Mouse (Mus musculus): Measurements from ENCODE around the gene Dpf3. TPM values are rescaled to one million over a fixed set of nuclear protein-coding genes. Genes with fewer than 3 reads are reported as not detected.

Dpf3 gene
- total RNA-seq, 2 experiments from 2014 or later = 6.4 to 6.5 TPM

- intact Hi-C loops (cut with DNase I) = no loop called here
- DNase-seq (ENCODE audit: low spot score in 2 of 2) = no peak
Measured at GRCm38 (mm10) chr12:83426326-83426725, 61.2 kb downstream of the Dpf3 start.

DNA sequence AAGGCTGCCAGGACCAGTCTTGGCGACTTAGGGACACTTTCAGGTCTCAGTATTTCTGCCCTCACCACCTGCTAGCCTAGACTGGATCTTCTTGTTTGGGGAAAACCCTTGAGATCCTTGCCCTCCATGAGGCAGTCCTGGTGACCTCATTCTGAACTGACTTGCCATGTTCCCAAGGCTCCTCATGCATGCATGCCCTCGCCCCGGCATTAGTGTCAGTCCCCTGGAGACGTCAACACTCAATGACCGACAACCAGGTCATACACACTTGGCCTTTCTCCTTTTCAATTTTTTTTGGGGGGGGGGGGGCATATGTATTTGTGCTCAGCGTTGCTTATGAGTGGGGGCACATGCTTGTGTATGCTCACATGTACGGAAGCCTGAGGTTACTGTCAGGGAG is 61.8 kb downstream of the Dpf3 start:
- intact Hi-C loops (cut with DNase I) = no loop called here
- no peak for DNase-seq (ENCODE audit: low spot score in 2 of 2)

- DNase-seq (ENCODE audit: low spot score in 2 of 2) = peak in 1 of 2 experiments; percentile 50
- intact Hi-C loops (cut with DNase I) = no loop called here
Measured at GRCm38 (mm10) chr12:83424720-83425444, 62.6 kb downstream of the Dpf3 start.

DNA sequence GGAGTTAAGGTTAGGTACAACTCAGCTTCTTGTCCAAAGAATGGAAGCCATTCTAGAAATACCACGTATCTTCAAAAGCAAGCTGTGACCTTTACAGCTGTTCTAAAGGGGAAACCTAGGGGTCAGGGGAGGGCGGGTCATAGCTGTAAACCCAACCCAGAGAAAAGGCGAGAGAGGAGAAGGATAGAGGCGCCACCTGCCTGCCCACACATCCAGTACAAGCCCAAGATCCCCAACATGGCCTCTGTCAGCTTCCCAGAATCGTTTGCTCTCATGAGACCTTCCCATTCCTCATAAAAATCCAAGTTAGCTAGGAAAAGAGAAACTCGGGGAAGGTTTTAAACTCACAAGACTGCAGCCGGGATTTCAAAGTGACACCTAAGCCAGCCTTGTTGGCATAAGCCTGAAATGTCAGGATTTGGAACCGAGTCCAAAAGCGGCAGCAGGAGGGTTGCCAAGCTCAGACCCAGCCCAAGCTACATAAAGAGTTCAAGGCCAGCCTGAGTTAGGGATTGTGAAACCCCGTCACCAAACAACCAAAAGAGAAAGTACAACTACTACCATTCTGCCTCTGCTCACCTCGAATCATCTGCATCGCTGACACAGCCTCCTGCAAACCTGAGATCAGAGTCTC is 63.3 kb downstream of the Dpf3 start:
- no peak for DNase-seq (ENCODE audit: low spot score in 2 of 2)
- intact Hi-C loops (cut with DNase I) = no loop called here

- intact Hi-C loops (cut with DNase I) = no loop called here
- no peak for DNase-seq (ENCODE audit: low spot score in 2 of 2)
Measured at GRCm38 (mm10) chr12:83420346-83420745, 67.2 kb downstream of the Dpf3 start.

DNA sequence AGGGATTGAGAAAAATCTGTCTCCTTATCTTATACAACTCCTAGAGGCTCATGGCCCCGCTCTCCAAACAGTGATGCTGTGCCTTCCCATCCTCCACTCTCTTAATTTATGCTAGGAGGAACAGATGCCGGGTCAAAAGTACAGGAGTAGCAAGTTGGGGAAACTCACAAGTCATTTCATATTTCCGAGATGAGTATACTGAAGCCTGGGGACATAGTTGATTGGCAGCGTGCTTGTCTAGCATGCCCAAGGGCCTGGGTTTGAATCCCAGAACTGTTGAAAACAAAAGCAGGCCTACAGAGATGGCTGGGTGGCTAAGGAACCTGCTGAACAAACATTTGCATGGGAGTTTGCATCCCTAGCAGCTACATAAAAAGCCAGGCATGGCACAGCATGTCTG is 72.3 kb downstream of the Dpf3 start:
- intact Hi-C loops (cut with DNase I) = no loop called here
- DNase-seq (ENCODE audit: low spot score in 2 of 2) = no peak

DNA sequence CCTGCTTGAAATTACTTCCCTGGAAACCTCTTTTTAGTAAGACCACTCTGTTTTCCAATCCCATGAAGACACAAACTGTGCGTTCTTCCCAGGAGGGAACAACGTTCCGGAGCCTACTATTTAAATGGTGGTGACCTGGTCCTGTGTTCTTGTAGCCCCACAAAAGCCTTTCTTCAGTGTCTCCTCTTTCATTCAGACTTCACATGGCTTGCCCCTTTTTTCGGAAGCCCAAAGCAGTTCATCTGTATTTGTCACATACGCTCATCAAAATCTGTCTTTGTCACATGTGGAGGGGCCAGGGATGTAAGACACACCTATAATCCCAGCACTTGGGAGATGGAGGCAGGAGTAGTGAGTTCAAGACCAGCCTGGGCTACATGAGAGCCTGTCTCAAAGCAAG is 73.8 kb downstream of the Dpf3 start:
- intact Hi-C loops (cut with DNase I) = no loop called here
- no peak for DNase-seq (ENCODE audit: low spot score in 2 of 2)

DNA sequence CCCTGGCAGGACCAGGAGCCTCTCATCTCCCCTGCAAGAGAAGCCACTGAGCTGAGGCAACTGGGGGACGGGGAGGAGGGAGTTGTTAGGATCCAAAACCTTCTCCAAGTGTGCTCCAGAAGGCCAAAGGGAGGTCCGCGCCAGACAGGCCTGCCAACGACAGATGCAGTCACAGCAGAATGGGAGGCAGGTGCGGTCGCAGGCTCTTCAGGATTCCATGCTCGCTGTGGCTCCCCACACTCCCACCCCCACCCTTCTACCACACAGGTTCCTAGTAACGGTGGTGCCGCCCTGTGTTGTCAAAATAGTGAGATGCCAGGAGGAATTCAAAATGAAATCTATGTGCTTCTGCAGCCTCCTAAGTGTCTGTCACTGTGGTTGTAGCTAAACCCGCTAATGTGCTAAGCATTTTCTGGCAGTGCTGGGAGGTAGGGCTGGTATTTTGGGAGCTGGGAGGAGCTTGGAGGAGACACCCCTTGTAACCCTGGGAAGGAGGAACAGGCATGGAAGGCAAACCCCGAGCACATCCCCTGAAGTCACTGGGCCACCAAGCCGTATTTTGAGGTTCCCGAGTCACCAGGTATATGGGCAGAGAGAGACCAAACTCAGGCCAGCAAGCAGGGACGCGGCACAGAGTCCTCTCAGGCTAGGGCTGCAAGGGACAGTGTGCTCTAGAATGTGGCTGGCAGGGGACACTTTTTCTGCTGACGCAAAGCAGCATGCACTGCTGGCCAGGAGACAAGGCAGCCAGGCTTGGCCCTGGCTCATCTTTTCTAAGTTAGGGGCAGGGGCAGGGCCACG is 75.6 kb downstream of the Dpf3 start:
- intact Hi-C loops (cut with DNase I) = no loop called here
- peak; percentile 48 to 73 for DNase-seq (ENCODE audit: low spot score in 2 of 2)

DNA sequence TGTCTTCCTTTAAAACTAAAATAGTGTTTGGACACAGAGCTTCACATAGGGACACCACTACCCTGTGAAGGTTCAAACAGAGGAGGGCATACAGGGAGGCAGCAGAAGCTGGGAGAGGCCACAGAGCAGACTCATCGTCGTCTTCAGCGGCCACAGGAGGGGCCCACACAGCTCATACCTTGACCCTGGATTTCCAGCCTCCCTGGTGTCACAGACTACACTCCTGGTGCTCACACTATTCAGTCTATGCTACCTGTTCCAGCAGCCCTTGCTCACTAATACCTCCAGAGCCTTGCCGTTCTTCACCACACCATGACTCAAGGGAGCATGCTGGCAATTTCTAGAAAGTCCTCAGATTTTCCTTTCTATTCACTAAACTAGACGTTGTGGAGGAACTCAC is 76.5 kb downstream of the Dpf3 start:
- no peak for DNase-seq (ENCODE audit: low spot score in 2 of 2)
- intact Hi-C loops (cut with DNase I) = no loop called here

DNA sequence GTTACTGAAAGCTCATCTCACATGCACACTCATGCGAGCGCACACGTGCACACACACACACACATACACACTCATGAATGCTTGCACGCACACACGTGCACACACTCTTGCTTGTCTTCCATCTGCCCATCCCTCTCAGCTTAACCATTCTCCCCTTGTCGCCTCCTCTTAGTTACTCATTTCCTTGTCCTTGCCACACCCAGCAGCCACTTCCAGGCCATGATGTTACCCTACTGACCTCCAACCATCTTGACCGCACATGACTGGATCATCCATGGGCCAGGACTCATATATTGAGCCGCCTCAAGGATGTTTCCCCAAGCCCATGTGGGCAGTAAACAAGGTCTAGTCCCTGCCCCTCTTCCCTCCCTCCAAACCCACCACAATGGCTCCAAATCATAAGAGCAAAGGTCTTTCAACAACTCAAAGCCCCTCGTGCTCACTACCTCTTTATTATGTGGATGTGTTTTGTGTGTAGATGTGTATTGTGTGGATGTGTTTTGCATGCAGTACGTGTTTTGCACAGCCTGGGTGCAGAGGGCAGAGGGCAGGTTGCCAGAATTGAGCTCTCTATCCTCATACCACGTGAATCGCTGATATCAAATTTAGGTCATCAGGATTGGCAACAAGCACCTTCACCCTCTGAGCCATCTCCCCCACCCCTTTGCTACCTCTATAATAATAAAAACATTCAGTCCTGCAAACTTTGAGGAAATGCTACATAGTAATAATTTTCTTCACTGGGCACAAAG is 82.0 kb downstream of the Dpf3 start:
- no peak for DNase-seq (ENCODE audit: low spot score in 2 of 2)
- intact Hi-C loops (cut with DNase I) = no loop called here

DNA sequence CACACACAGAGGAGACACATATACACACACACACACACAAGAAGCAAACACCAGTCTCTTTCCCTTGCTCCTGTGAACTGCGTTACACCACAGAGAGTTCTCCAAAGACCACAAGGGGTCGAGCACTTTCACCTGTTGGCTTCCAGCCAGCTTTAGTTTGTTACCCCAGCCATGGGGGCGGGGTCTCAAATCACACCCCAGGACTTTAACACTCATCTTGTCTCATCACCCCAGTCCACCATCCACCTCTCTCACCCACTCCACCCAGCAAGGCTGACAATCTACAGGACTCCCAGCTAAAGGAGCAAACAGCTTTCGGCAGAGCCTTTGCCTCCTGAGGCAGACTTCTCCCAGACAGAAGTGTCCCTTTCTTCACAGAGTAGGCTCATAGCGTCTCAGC is 85.2 kb downstream of the Dpf3 start:
- no peak for DNase-seq (ENCODE audit: low spot score in 2 of 2)
- intact Hi-C loops (cut with DNase I) = no loop called here

GRCm38 (mm10) chr12:83392011-83392410 is 95.5 kb downstream of the Dpf3 start:
- intact Hi-C loops (cut with DNase I) = no loop called here
- no peak for DNase-seq (ENCODE audit: low spot score in 2 of 2)

GRCm38 (mm10) chr12:83387554-83387953 is 100.0 kb downstream of the Dpf3 start:
- intact Hi-C loops (cut with DNase I) = no loop called here
- no peak for DNase-seq (ENCODE audit: low spot score in 2 of 2)

DNA sequence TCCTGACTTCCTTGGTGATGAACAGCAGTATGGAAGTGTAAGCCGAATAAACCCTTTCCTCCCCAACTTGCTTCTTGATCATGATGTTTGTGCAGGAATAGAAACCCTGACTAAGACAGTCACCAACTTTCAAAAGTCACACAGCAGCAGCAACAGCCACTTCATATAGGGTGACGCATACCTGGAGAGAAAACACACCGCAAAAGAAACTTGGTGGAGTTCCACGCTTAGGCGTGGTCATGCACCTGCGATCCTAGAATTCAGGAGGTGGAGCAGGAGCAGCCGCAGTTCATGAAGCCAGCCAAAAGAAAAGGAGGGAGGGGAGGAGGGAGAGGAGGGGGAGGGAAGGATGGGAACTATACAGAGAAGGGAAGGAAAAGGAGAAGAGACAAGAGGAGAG is 106.4 kb downstream of the Dpf3 start:
- intact Hi-C loops (cut with DNase I) = no loop called here
- DNase-seq (ENCODE audit: low spot score in 2 of 2) = no peak

DNA sequence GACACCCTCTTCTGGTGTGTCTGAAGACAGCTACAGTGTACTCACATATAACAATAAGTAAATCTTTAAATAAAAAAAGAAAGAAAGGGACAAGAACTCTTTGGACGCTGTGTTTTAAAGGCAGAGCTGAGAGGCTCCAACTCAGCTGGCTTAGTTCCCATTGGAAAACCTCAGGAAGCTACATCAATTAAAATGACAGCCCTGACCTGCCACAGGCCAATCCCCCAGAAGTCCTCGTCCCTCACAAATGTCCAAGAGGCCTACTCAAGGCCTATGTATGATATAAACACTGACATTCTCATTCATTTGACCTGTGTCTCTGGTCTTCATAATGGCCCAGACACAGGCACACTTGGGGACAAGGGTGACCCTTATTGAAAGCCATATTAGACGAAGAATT is 107.5 kb downstream of the Dpf3 start:
- intact Hi-C loops (cut with DNase I) = no loop called here

GRCm38 (mm10) chr12:83375015-83375831 is 112.3 kb downstream of the Dpf3 start:
- DNase-seq (ENCODE audit: low spot score in 2 of 2) = no peak
- intact Hi-C loops (cut with DNase I) = no loop called here

More for the DNA sequence above, 107.5 kb downstream of the Dpf3 start:
- DNase-seq (ENCODE audit: low spot score in 2 of 2) = no peak

DNA sequence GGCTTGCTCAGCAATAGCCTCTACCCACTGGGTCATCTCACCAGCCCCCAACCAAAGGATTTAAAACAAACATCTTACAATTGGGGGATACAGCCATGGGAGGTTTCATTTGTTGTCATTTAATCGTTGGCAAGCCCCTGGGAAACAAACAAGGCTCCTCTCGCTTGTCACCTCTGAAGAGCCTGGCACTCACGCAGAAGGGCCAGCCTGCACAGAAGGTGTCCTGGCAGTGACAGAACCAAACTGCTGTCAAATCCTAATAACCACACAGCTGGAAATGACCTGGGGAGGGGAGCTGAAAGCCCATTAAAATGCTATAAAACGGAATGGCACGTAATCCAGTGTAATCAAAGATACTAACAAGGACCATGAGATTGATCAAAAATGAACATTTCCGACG is 114.4 kb downstream of the Dpf3 start:
- intact Hi-C loops (cut with DNase I) = no loop called here

GRCm38 (mm10) chr12:83372290-83372689 is 115.2 kb downstream of the Dpf3 start:
- intact Hi-C loops (cut with DNase I) = no loop called here
- DNase-seq (ENCODE audit: low spot score in 2 of 2) = peak in 1 of 2 experiments; percentile 9

More for the DNA sequence above, 114.4 kb downstream of the Dpf3 start:
- DNase-seq (ENCODE audit: low spot score in 2 of 2) = no peak

GRCm38 (mm10) chr12:83370221-83370620 is 117.3 kb downstream of the Dpf3 start:
- no peak for DNase-seq (ENCODE audit: low spot score in 2 of 2)
- intact Hi-C loops (cut with DNase I) = no loop called here

Data from left cerebral cortex, postnatal 25 days (tissue).